Mouse (Mus musculus) embryonic facial prominence, embryonic 15.5 days (tissue): ENCODE measurements around the gene Gm11213. TPM values are rescaled to one million over a fixed set of nuclear protein-coding genes. Genes with fewer than 3 reads are reported as not detected.

Experiments used
- polyA plus RNA-seq: library from polyadenylated mRNA; unstranded; fragments of >200 nt; fragmentation: Nextera tagmentation; extraction: Ambion mirVana; gene quantifications from 2 replicates; pipeline ENCODE4 v1.2.1, GENCODE M21; 2015

The Gm11213 gene
- polyA plus RNA-seq, 1 experiment from 2014 or later, result not detected

Other genes with a start within 250 kb of the Gm11213 start
- gene Orm3, start 249.1 kb downstream of the Gm11213 start, polyA plus RNA-seq, result not detected in 2 replicates
- gene Orm2, start 242.8 kb downstream of the Gm11213 start, polyA plus RNA-seq, result 0.31 and 0.39 TPM in 2 replicates
- gene Akna, start 201.9 kb downstream of the Gm11213 start, polyA plus RNA-seq, result 7.5 and 9.6 TPM in 2 replicates
- 4.9 and 5.2 TPM in 2 replicates for gene Whrn, start 109.3 kb downstream of the Gm11213 start, polyA plus RNA-seq
- 317 and 319 TPM in 2 replicates for gene Atp6v1g1, start 60.5 kb downstream of the Gm11213 start, polyA plus RNA-seq
- 8.2 and 9.6 TPM in 2 replicates for gene Tmem268, start 46.5 kb downstream of the Gm11213 start, polyA plus RNA-seq
- gene Tex48, start 17.2 kb upstream of the Gm11213 start, polyA plus RNA-seq, result not detected in 2 replicates
- not detected in 2 replicates for gene Gm11214, start 58.1 kb upstream of the Gm11213 start, polyA plus RNA-seq
- 0.09 and 0.11 TPM in 2 replicates for gene Tnfsf15, start 139.9 kb upstream of the Gm11213 start, polyA plus RNA-seq